Mouse (Mus musculus): ENCODE data around the gene Podnl1. TPM values are rescaled to one million over a fixed set of nuclear protein-coding genes. Genes with fewer than 3 reads are reported as not detected.
A peak's percentile ranks its signal among the peaks of the same experiment; 100 is the strongest.

Gene Podnl1
- polyA plus RNA-seq (2012; rRNA removed) (0.03 and 0.04 TPM in 2 replicates), polyA plus RNA-seq (2014; fragmentation: Nextera tagmentation; extraction: Ambion mirVana) (not detected in 2 replicates)

- DNase-seq (ENCODE audit: low read depth in 3 of 3, low spot score in 3 of 3) = no peak
- no peak for TF ChIP-seq EP300 (IDR thresholded peaks at IDR 0.05; ENCODE audit: low read depth)
- TF ChIP-seq CTCF (IDR thresholded peaks at IDR 0.05; ENCODE audit: low read depth) = no peak
These were observed at the start of gene Podnl1 for GRCm38 (mm10) chr8:84125656-84126055. TSS of gene Podnl1 (plus strand) at chr8:84125989.

DNA sequence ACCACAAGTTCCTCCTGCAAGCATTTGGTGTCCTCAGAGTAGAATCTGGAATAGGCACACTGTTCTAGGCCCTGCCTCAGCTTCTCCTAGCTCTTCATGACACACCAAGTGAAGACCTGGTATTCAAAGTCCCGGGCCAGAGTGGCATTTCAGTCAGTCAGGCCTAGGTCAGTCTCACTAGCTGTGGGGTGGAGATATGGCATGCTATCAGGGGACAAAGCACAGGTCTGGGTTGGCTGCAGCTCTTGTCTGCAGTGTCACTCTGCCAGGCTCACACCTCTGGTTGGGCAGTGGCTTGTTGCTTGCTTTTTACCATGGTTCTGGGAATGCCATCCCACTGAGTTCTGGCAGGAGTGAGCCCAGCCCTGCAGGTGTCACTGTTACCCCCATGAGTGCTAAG, 49.4 kb upstream of the Podnl1 start:
- no peak overlapping the region for H3K4me3 ChIP-seq (ENCODE audit: insufficient read depth in 1 of 2, low read depth in 2 of 2, low read length in 2 of 2)
- no peak overlapping the region for H3K9ac ChIP-seq (replicated peaks)
- TF ChIP-seq EP300 (IDR thresholded peaks at IDR 0.05; ENCODE audit: low read depth) = no peak
- TF ChIP-seq CTCF (IDR thresholded peaks at IDR 0.05; ENCODE audit: low read depth) = no peak
- no peaks in the 10 kb centered on the region for H3K27me3 ChIP-seq (ENCODE audit: control insufficient read depth, insufficient read depth, low read length)
- H3K4me1 ChIP-seq (replicated peaks; ENCODE audit: control insufficient read depth in 2 of 2, insufficient read depth in 2 of 2, low read length in 1 of 2) = no peaks in the 10 kb centered on the region
- no peak overlapping the region for H3K27ac ChIP-seq
- H3K9me3 ChIP-seq (ENCODE audit: control insufficient read depth, low read length) = no peaks in the 10 kb centered on the region
- ATAC-seq (ENCODE audit: insufficient read depth) (no peak), DNase-seq (ENCODE audit: low read depth in 3 of 3, low spot score in 3 of 3) (no peak)
- H3K36me3 ChIP-seq (replicated peaks; ENCODE audit: control insufficient read depth, insufficient read depth, low read depth) = no peaks in the 10 kb centered on the region
- WGBS (ENCODE audit: insufficient replicate concordance) = 31% methylated on average over 1 of the region's 1 CpGs
- no peak overlapping the region for H3K4me2 ChIP-seq (ENCODE audit: low read depth)

More at GRCm38 (mm10) chr8:84125656-84126055, at the start of gene Podnl1:
- H3K9me3 ChIP-seq (ENCODE audit: control insufficient read depth, low read length) = no peaks in the 10 kb centered on the region
- 54% methylated on average over 9 of the region's 9 CpGs for WGBS (ENCODE audit: insufficient replicate concordance)
- H3K9ac ChIP-seq (replicated peaks) = no peak within 1 kb of the TSS
- H3K27ac ChIP-seq = no peak within 1 kb of the TSS
- ATAC-seq (ENCODE audit: insufficient read depth) = no peak
- no peaks in the 10 kb centered on the region for H3K36me3 ChIP-seq (replicated peaks; ENCODE audit: control insufficient read depth, insufficient read depth, low read depth)
- no peaks in the 10 kb centered on the region for H3K4me1 ChIP-seq (replicated peaks; ENCODE audit: control insufficient read depth in 2 of 2, insufficient read depth in 2 of 2, low read length in 1 of 2)
- H3K4me2 ChIP-seq (ENCODE audit: low read depth) = no peak within 1 kb of the TSS
- no peak within 1 kb of the TSS for H3K4me3 ChIP-seq (ENCODE audit: insufficient read depth in 1 of 2, low read depth in 2 of 2, low read length in 2 of 2)
- no peaks in the 10 kb centered on the region for H3K27me3 ChIP-seq (ENCODE audit: control insufficient read depth, insufficient read depth, low read length)

DNA sequence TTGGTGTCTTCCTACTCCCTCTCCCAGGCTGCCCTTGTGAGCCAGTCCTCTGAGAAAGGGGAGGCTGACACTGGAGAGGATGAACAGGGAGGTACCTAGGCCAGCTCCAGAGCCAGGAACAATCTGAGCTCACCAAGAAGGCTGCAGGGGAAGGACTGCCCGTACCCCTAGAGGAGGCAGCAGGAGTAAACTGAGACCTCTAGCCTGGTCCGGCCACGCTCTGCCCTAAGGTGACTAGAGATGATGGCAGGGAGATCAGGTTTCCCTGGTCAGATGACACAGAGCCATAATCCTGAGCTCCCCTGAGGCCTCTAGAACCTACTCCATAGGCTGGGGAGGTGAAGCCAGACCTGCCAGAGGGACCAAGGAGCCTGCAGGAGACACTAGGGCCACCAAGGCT, 48.9 kb upstream of the Podnl1 start:
- Histone ChIP-seq H3K27me3 (ENCODE audit: control insufficient read depth, insufficient read depth, low read length) (no peaks in the 10 kb centered on the region), H3K27ac (no peak overlapping the region), H3K36me3 (replicated peaks; ENCODE audit: control insufficient read depth, insufficient read depth, low read depth) (no peaks in the 10 kb centered on the region), H3K9me3 (ENCODE audit: control insufficient read depth, low read length) (no peaks in the 10 kb centered on the region), H3K4me1 (replicated peaks; ENCODE audit: control insufficient read depth in 2 of 2, insufficient read depth in 2 of 2, low read length in 1 of 2) (no peaks in the 10 kb centered on the region), H3K4me2 (ENCODE audit: low read depth) (no peak overlapping the region), H3K4me3 (ENCODE audit: insufficient read depth in 1 of 2, low read depth in 2 of 2, low read length in 2 of 2) (no peak overlapping the region), H3K9ac (replicated peaks) (no peak overlapping the region)
- DNase-seq (ENCODE audit: low read depth in 3 of 3, low spot score in 3 of 3) = no peak
- ATAC-seq (ENCODE audit: insufficient read depth) = no peak
- 84% methylated on average over 3 of the region's 3 CpGs for WGBS (ENCODE audit: insufficient replicate concordance)
- no peak for TF ChIP-seq EP300 (IDR thresholded peaks at IDR 0.05; ENCODE audit: low read depth)

DNA sequence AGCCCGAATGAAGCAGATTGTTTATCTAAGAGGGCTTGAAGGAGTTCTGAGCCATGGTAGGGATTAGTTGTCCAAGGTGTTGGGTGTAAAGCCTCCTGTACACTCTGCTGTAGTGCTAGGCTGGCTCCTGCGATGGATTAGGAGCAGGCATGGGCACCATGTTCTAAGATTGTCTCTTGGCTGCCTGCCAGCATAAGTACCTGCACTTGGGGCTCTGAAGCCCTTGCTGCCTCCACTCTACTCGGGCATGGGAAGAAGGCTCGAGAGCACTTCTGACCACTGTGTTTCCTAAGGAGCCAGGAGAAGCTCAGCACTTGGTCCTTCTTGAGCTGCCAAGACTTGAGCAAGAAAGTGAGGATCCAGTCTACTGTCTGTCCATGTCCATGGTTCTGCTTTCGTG, 46.6 kb upstream of the Podnl1 start:
- ATAC-seq (ENCODE audit: insufficient read depth) = no peak
- Histone ChIP-seq H3K9ac (replicated peaks) (no peak overlapping the region), H3K4me3 (ENCODE audit: insufficient read depth in 1 of 2, low read depth in 2 of 2, low read length in 2 of 2) (no peak overlapping the region), H3K27ac (no peak overlapping the region), H3K4me1 (replicated peaks; ENCODE audit: control insufficient read depth in 2 of 2, insufficient read depth in 2 of 2, low read length in 1 of 2) (no peaks in the 10 kb centered on the region), H3K4me2 (ENCODE audit: low read depth) (no peak overlapping the region), H3K27me3 (ENCODE audit: control insufficient read depth, insufficient read depth, low read length) (no peaks in the 10 kb centered on the region), H3K9me3 (ENCODE audit: control insufficient read depth, low read length) (no peaks in the 10 kb centered on the region), H3K36me3 (replicated peaks; ENCODE audit: control insufficient read depth, insufficient read depth, low read depth) (no peaks in the 10 kb centered on the region; the same call in 1 of the 2 replicates)
- TF ChIP-seq EP300 (IDR thresholded peaks at IDR 0.05; ENCODE audit: low read depth) (no peak), CTCF (IDR thresholded peaks at IDR 0.05; ENCODE audit: low read depth) (no peak)
- 64% methylated on average over 5 of the region's 5 CpGs for WGBS (ENCODE audit: insufficient replicate concordance)
- DNase-seq (ENCODE audit: low read depth in 3 of 3, low spot score in 3 of 3) = no peak

DNA sequence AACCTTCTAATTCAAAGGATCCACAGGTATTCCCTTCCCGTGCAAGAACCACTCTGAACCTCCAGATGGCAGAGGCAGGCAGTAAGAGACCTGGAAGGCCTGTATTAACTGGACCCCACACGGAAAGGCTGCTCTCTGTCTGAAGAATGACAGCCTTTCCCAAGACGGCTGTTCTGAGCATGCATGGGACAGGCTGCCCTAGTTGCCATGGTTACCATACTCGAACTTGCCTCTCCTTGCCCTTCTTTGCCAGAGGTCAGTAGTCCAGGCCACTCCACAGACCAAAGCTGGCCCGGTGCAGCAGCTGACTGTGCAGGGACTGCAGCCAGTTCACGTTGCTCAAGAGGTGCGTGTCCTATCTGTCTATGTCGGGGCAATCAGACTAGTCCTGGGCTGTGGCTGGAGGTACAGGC, 42.0 kb upstream of the Podnl1 start:
- ATAC-seq (ENCODE audit: insufficient read depth) (peak; percentile 45; the same call in 1 of the 2 replicates), DNase-seq (ENCODE audit: low read depth in 3 of 3, low spot score in 3 of 3) (no peak)

More for the DNA sequence above, 42.0 kb upstream of the Podnl1 start:
- TF ChIP-seq CTCF (IDR thresholded peaks at IDR 0.05; ENCODE audit: low read depth) (0 out of 2 replicates have a peak, but pooled peaks have one; percentile 20), EP300 (IDR thresholded peaks at IDR 0.05; ENCODE audit: low read depth) (no peak)
- whole genome bisulfite sequencing (ENCODE audit: insufficient replicate concordance) = 67% methylated on average over 8 of the region's 8 CpGs
- H3K4me2 ChIP-seq (ENCODE audit: low read depth) = no peak overlapping the region
- H3K27ac ChIP-seq = no peak overlapping the region
- no peaks in the 10 kb centered on the region for H3K4me1 ChIP-seq (replicated peaks; ENCODE audit: control insufficient read depth in 2 of 2, insufficient read depth in 2 of 2, low read length in 1 of 2)
- no peak overlapping the region for H3K4me3 ChIP-seq (ENCODE audit: insufficient read depth in 1 of 2, low read depth in 2 of 2, low read length in 2 of 2)
- H3K27me3 ChIP-seq (ENCODE audit: control insufficient read depth, insufficient read depth, low read length) = no peaks in the 10 kb centered on the region
- H3K36me3 ChIP-seq (replicated peaks; ENCODE audit: control insufficient read depth, insufficient read depth, low read depth) = no peaks in the 10 kb centered on the region; the same call in 1 of the 2 replicates
- H3K9ac ChIP-seq (replicated peaks) = no peak overlapping the region
- H3K9me3 ChIP-seq (ENCODE audit: control insufficient read depth, low read length) = no peaks in the 10 kb centered on the region

Measured in liver, embryonic 14.5 days (tissue).